Mouse (Mus musculus) adrenal gland, postnatal 14 days (tissue): Measurements from ENCODE around the gene 4632433K11Rik. TPM values are rescaled to one million over a fixed set of nuclear protein-coding genes. Genes with fewer than 3 reads are reported as not detected.

ENCODE experiments used
- total RNA-seq: library from RNA; stranded (reverse); gene quantifications from 2 replicates; pipeline ENCODE4 v1.2.3, GENCODE M21; 2021

Gene 4632433K11Rik
- total RNA-seq, 1 experiment from 2014 or later = not detected

Other genes starting within 250 kb of the 4632433K11Rik start
- gene Tmem238, start 244.5 kb upstream of the 4632433K11Rik start, total RNA-seq = 10.2 and 11.7 TPM in 2 replicates
- gene Rpl28, start 241.2 kb upstream of the 4632433K11Rik start, total RNA-seq = 1,145 and 1,281 TPM in 2 replicates
- 140 and 146 TPM in 2 replicates for gene Ube2s, start 221.5 kb upstream of the 4632433K11Rik start, total RNA-seq
- 2.2 and 2.9 TPM in 2 replicates for gene Shisa7, start 189.4 kb upstream of the 4632433K11Rik start, total RNA-seq
- 8.6 and 12.5 TPM in 2 replicates for gene Isoc2b, start 163.9 kb upstream of the 4632433K11Rik start, total RNA-seq
- 55.7 and 67.9 TPM in 2 replicates for gene Isoc2a, start 157.0 kb upstream of the 4632433K11Rik start, total RNA-seq
- 0.26 TPM in 1 of 2 replicates, not detected in the other for gene Gm36210, start 127.6 kb upstream of the 4632433K11Rik start, total RNA-seq
- 13.7 and 16.2 TPM in 2 replicates for gene Zfp628, start 118.9 kb upstream of the 4632433K11Rik start, total RNA-seq
- gene Nat14, start 112.1 kb upstream of the 4632433K11Rik start, total RNA-seq = 6.6 and 8.1 TPM in 2 replicates
- gene Ssc5d, start 108.3 kb upstream of the 4632433K11Rik start, total RNA-seq = 3.9 and 5.0 TPM in 2 replicates
- 0.63 TPM in 1 of 2 replicates, not detected in the other for gene Sbk2, start 69.7 kb upstream of the 4632433K11Rik start, total RNA-seq
- gene Sbk3, start 63.0 kb upstream of the 4632433K11Rik start, total RNA-seq = 0.37 and 0.64 TPM in 2 replicates
- gene Zfp579, start 38.0 kb upstream of the 4632433K11Rik start, total RNA-seq = 17.8 and 20.5 TPM in 2 replicates
- 11.7 and 12.9 TPM in 2 replicates for gene Zfp524, start 19.7 kb upstream of the 4632433K11Rik start, total RNA-seq
- 22.7 and 25.8 TPM in 2 replicates for gene Fiz1, start 19.4 kb upstream of the 4632433K11Rik start, total RNA-seq
- gene Gm44973, start 18.6 kb upstream of the 4632433K11Rik start, total RNA-seq = not detected in 2 replicates
- gene Zfp865, start 13.7 kb upstream of the 4632433K11Rik start, total RNA-seq = 25.3 and 30.5 TPM in 2 replicates
- gene Ccdc106, start 13.6 kb upstream of the 4632433K11Rik start, total RNA-seq = 1.3 and 2.7 TPM in 2 replicates
- 4.7 and 5.5 TPM in 2 replicates for gene Zfp784, start 4.3 kb downstream of the 4632433K11Rik start, total RNA-seq
- gene Zfp580, start 17.4 kb downstream of the 4632433K11Rik start, total RNA-seq = 10.0 and 12.9 TPM in 2 replicates
- 166 and 184 TPM in 2 replicates for gene U2af2, start 28.0 kb downstream of the 4632433K11Rik start, total RNA-seq
- 145 and 155 TPM in 2 replicates for gene Epn1, start 46.1 kb downstream of the 4632433K11Rik start, total RNA-seq
- gene Rfpl4, start 82.8 kb downstream of the 4632433K11Rik start, total RNA-seq = not detected in 2 replicates
- 1.7 and 2.1 TPM in 2 replicates for gene Rasl2-9, start 91.8 kb downstream of the 4632433K11Rik start, total RNA-seq
- gene Vmn1r55, start 115.6 kb downstream of the 4632433K11Rik start, total RNA-seq = not detected in 2 replicates
- not detected in 2 replicates for gene Vmn1r56, start 162.6 kb downstream of the 4632433K11Rik start, total RNA-seq
- gene Vmn1r57, start 184.4 kb downstream of the 4632433K11Rik start, total RNA-seq = not detected in 2 replicates